Mouse (Mus musculus): Measurements from ENCODE around the gene Atg10. TPM values are rescaled to one million over a fixed set of nuclear protein-coding genes. Genes with fewer than 3 reads are reported as not detected.
A peak's percentile ranks its signal among the peaks of the same experiment; 100 is the strongest.

Atg10 gene
- total RNA-seq, 1 experiment from 2014 or later = 11.7 TPM

- ATAC-seq (replicated peaks in 1 of 2; ENCODE audit: insufficient read depth in 1 of 2, low FRiP score in 2 of 2, low TSS enrichment in 1 of 2, low read depth in 1 of 2, poor library complexity in 2 of 2, severe bottlenecking in 2 of 2) = no peak
Measured at GRCm38 (mm10) chr13:91090861-91091730, 132.7 kb downstream of the Atg10 start.

- ATAC-seq (replicated peaks in 1 of 2; ENCODE audit: insufficient read depth in 1 of 2, low FRiP score in 2 of 2, low TSS enrichment in 1 of 2, low read depth in 1 of 2, poor library complexity in 2 of 2, severe bottlenecking in 2 of 2) = no peak
Measured at GRCm38 (mm10) chr13:91086361-91086900, 137.3 kb downstream of the Atg10 start.

- ATAC-seq (replicated peaks in 1 of 2; ENCODE audit: insufficient read depth in 1 of 2, low FRiP score in 2 of 2, low TSS enrichment in 1 of 2, low read depth in 1 of 2, poor library complexity in 2 of 2, severe bottlenecking in 2 of 2) = no peak
Measured at GRCm38 (mm10) chr13:91072351-91072750, 151.4 kb downstream of the Atg10 start.

DNA sequence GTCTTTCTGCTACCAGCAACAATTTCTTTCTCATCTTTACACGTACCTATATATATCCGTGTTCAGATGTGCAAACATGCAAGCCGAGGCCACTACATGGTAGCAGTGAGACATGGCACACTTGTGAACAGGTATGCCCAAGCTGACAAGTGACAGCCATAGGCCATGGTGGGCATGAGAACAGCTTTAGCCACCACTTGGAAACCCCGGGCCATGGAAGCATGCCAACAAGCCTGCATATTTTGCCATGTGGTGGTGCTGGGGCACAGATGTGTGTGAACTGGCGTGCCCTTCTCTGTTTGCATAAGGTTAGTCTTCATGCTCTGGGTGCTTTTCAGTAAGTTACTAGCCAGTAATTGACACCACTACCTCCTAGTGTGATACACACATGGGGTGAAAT lies 162.9 kb downstream of the Atg10 start:
- ATAC-seq (replicated peaks in 1 of 2; ENCODE audit: insufficient read depth in 1 of 2, low FRiP score in 2 of 2, low TSS enrichment in 1 of 2, low read depth in 1 of 2, poor library complexity in 2 of 2, severe bottlenecking in 2 of 2) = no peak

- no peak for ATAC-seq (replicated peaks in 1 of 2; ENCODE audit: insufficient read depth in 1 of 2, low FRiP score in 2 of 2, low TSS enrichment in 1 of 2, low read depth in 1 of 2, poor library complexity in 2 of 2, severe bottlenecking in 2 of 2)
Measured at GRCm38 (mm10) chr13:91048171-91048570, 175.6 kb downstream of the Atg10 start.

DNA sequence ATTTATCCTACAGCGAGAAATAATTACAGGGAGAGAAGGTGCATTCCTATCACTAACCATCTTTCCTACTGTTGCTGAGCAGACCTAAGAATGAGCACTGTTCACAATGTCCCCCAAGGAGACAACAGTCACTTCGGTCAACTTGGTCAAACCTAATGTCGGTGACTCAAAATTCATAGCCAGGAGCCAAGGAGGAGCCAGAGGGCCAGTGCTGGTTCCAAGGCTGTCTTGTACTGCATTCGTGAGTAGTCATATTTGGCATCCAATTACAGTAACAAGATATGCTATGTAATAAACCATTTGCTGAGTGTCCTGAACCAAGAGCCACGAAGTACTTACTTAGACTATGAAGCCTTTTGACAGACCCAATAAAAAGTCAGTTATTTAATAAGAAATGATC lies 176.9 kb downstream of the Atg10 start:
- ATAC-seq (replicated peaks in 1 of 2; ENCODE audit: insufficient read depth in 1 of 2, low FRiP score in 2 of 2, low TSS enrichment in 1 of 2, low read depth in 1 of 2, poor library complexity in 2 of 2, severe bottlenecking in 2 of 2) = no peak

- ATAC-seq (replicated peaks in 1 of 2; ENCODE audit: insufficient read depth in 1 of 2, low FRiP score in 2 of 2, low TSS enrichment in 1 of 2, low read depth in 1 of 2, poor library complexity in 2 of 2, severe bottlenecking in 2 of 2) = no peak
Measured at GRCm38 (mm10) chr13:91041236-91041635, 182.5 kb downstream of the Atg10 start.

DNA sequence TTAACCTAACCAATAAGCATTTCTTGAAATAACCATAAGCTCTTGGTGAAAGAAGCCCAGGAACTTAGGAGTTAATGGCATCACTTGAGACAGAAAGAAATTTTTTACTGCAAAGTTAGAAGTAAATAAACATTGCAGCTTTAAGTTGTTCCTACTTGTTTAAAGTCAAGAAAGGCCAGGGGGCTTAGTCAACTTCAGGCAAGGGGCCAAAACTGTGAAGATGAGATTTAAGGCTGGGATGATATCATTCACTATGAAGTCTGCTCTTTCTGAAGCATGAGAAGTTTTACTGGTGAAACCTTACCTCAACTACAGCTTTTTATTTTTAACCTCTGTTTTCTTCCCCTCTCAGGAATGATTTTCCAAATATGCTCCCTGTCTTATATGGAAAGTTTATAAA lies 183.3 kb downstream of the Atg10 start:
- ATAC-seq (replicated peaks in 1 of 2; ENCODE audit: insufficient read depth in 1 of 2, low FRiP score in 2 of 2, low TSS enrichment in 1 of 2, low read depth in 1 of 2, poor library complexity in 2 of 2, severe bottlenecking in 2 of 2) = no peak

- 0 out of 4 replicates have a peak, but pooled peaks of 1 of the 2 experiments have one; percentile 12 for ATAC-seq (replicated peaks in 1 of 2; ENCODE audit: insufficient read depth in 1 of 2, low FRiP score in 2 of 2, low TSS enrichment in 1 of 2, low read depth in 1 of 2, poor library complexity in 2 of 2, severe bottlenecking in 2 of 2)
Measured at GRCm38 (mm10) chr13:91039201-91039807, 184.5 kb downstream of the Atg10 start.

DNA sequence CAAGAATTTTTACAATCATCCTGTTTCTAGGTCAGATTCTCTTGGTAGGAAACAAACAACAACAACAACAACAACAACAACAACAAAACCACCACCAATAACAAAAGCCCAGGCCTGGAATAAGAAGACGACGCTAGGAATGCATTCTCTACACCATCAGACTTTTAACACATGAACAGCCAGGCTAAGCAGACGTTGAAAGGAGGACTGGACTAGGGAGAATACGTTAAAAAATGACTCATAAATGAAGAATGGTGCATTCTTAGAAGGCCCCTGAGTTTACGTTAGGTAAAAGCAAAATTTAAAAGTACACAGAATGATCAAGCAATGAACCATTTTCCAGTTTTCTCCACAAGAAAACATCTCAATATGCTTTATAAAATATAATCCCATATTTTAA lies 185.1 kb downstream of the Atg10 start:
- ATAC-seq (replicated peaks in 1 of 2; ENCODE audit: insufficient read depth in 1 of 2, low FRiP score in 2 of 2, low TSS enrichment in 1 of 2, low read depth in 1 of 2, poor library complexity in 2 of 2, severe bottlenecking in 2 of 2) = no peak

- ATAC-seq (replicated peaks in 1 of 2; ENCODE audit: insufficient read depth in 1 of 2, low FRiP score in 2 of 2, low TSS enrichment in 1 of 2, low read depth in 1 of 2, poor library complexity in 2 of 2, severe bottlenecking in 2 of 2) = no peak
Measured at GRCm38 (mm10) chr13:91038034-91038433, 185.7 kb downstream of the Atg10 start.

GRCm38 (mm10) chr13:91037405-91037804 lies 186.4 kb downstream of the Atg10 start:
- no peak for ATAC-seq (replicated peaks in 1 of 2; ENCODE audit: insufficient read depth in 1 of 2, low FRiP score in 2 of 2, low TSS enrichment in 1 of 2, low read depth in 1 of 2, poor library complexity in 2 of 2, severe bottlenecking in 2 of 2)

DNA sequence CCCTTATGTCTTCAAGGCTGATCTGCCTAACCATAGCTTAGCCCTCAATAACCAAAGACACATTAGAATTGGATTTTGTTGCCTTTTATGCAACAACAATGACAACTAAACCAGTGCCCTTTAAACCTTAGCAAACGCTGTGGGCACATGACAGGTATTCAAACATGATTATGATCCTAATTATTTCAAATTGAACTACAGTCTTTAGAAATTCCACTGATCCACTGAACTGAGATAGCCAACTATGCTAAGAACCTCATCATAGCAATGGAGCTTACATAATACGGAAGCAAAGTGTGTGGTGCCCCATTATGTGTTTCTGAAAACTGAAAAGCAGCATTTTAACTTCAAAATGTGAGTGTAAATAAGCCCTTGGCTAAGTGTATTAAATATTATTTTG lies 191.9 kb downstream of the Atg10 start:
- no peak for ATAC-seq (replicated peaks in 1 of 2; ENCODE audit: insufficient read depth in 1 of 2, low FRiP score in 2 of 2, low TSS enrichment in 1 of 2, low read depth in 1 of 2, poor library complexity in 2 of 2, severe bottlenecking in 2 of 2)

DNA sequence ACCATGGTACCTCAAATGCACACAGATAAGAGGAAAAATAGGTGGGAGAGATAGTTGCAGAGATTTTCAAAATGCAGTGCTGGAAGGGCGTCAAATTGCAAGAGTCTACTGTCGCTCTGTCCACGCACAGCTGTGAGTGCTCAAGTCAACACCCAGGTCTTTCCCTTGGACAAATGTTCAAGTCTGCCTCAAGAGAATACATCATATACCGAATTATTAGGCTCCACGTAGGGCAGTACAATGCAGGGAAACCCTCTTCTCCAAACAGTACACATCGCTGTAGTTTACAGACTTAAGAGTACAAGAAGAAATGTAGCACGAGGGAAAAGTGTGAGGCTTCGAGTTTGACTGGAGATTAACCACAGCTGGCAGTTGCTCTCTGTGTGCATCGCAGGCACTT lies 200.3 kb downstream of the Atg10 start:
- ATAC-seq (replicated peaks in 1 of 2; ENCODE audit: insufficient read depth in 1 of 2, low FRiP score in 2 of 2, low TSS enrichment in 1 of 2, low read depth in 1 of 2, poor library complexity in 2 of 2, severe bottlenecking in 2 of 2) = no peak

DNA sequence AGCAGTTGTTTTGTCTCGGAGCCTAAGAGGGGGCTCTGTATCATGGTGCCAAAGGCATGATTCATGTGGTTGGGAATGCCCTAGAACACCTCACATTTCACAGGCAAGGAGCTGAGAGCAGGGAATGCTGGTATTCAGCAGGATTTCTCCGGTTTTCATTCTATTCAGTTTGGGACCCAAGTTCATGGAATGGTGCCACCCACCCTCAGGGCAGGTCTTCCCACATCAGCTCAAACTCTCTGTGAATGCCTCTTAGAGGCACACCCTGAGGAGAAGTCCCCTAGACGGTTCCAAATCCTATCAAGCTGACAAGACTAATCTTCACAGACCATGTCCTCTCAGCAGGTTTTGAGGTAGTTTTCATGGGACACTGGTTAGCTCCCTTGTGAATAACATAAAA lies 211.9 kb downstream of the Atg10 start:
- ATAC-seq (replicated peaks in 1 of 2; ENCODE audit: insufficient read depth in 1 of 2, low FRiP score in 2 of 2, low TSS enrichment in 1 of 2, low read depth in 1 of 2, poor library complexity in 2 of 2, severe bottlenecking in 2 of 2) = no peak

DNA sequence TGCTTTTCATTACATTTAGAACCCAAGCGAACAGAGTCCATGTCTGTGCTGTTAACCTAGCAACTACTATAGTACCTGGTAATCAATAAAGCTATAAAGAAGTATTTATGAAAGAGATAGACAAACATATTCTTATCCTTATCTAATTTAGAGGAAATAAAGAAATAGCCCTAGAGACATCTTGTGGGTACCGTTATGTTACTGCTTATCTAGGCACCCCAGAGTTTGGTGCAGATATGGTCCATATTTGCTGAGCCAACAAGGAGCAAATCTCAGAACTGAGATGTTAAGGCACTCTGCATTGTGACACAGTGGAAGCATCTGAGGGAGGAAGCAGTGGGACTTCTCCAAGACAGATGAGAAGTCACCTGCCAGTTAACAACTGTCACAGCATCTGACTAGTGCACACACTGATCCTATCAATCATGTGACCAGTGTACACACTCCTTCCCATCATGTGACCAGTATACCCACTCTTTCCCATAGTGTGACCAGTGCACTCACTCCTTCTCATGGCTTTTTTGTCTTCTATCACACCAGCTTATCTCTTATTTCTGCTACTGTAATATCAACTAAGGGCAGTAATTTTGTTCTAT lies 228.6 kb downstream of the Atg10 start:
- no peak for ATAC-seq (replicated peaks in 1 of 2; ENCODE audit: insufficient read depth in 1 of 2, low FRiP score in 2 of 2, low TSS enrichment in 1 of 2, low read depth in 1 of 2, poor library complexity in 2 of 2, severe bottlenecking in 2 of 2)

- ATAC-seq (replicated peaks in 1 of 2; ENCODE audit: insufficient read depth in 1 of 2, low FRiP score in 2 of 2, low TSS enrichment in 1 of 2, low read depth in 1 of 2, poor library complexity in 2 of 2, severe bottlenecking in 2 of 2) = no peak
Measured at GRCm38 (mm10) chr13:90993602-90994001, 230.2 kb downstream of the Atg10 start.

GRCm38 (mm10) chr13:90992948-90993347 lies 230.8 kb downstream of the Atg10 start:
- no peak for ATAC-seq (replicated peaks in 1 of 2; ENCODE audit: insufficient read depth in 1 of 2, low FRiP score in 2 of 2, low TSS enrichment in 1 of 2, low read depth in 1 of 2, poor library complexity in 2 of 2, severe bottlenecking in 2 of 2)

Data from hematopoietic stem cell, adult 5-6 weeks (primary cell).